Mouse (Mus musculus) C2C12 (cell line): ENCODE results near the gene Gja3. TPM values are rescaled to one million over a fixed set of nuclear protein-coding genes. Genes with fewer than 3 reads are reported as not detected.
"Not testable (repeated sequence)": the region's sequence is repeated elsewhere in the genome, so short reads cannot be mapped to it uniquely, and the experiment has no call there.

ENCODE experiments used
- H3K27me3 ChIP-seq: one replicate; pipeline ENCODE4 v1.6.1; 2011; ENCODE audit not compliant: control insufficient read depth, insufficient read depth, insufficient read length
- H3K36me3 ChIP-seq: one replicate; pipeline ENCODE4 v1.6.1; 2011; ENCODE audit not compliant: control insufficient read depth, insufficient read depth
- H3K4me3 ChIP-seq: one replicate; pipeline ENCODE4 v1.5.1; 2011; ENCODE audit warnings: mild to moderate bottlenecking, control low read depth; ENCODE audit not compliant: poor library complexity, insufficient read depth, severe bottlenecking
- H3K79me2 ChIP-seq: one replicate; pipeline ENCODE4 v1.6.1; 2011; ENCODE audit not compliant: control insufficient read depth, insufficient read depth
- H3K79me3 ChIP-seq: one replicate; pipeline ENCODE4 v1.6.1; 2011; ENCODE audit warnings: low read depth, control low read depth
- H3ac ChIP-seq: one replicate; pipeline ENCODE3; 2011; ENCODE audit warnings: low read depth; ENCODE audit not compliant: control insufficient read depth, insufficient read length
- CEBPB ChIP-seq: IDR thresholded peaks from one replicate; pipeline ENCODE4 v1.6.1; 2011; ENCODE audit warnings: low read depth, mild to moderate bottlenecking, control low read depth, moderate library complexity
- CTCF ChIP-seq: IDR thresholded peaks from one replicate; pipeline ENCODE4 v1.5.1; 2011; ENCODE audit not compliant: control insufficient read depth, insufficient read depth, insufficient read length
- FOSL1 ChIP-seq: IDR thresholded peaks from one replicate; pipeline ENCODE4 v1.8.0; 2011; ENCODE audit warnings: mild to moderate bottlenecking, low read length; ENCODE audit not compliant: poor library complexity, insufficient read depth, severe bottlenecking
- MAX ChIP-seq: IDR thresholded peaks from one replicate; pipeline ENCODE4 v1.6.1; 2011; ENCODE audit warnings: mild to moderate bottlenecking, control low read depth
- MYOD1 ChIP-seq: IDR thresholded peaks from one replicate; pipeline ENCODE4 v1.6.1; 2011; ENCODE audit warnings: low read depth; ENCODE audit not compliant: control insufficient read depth, insufficient read length
- MYOG ChIP-seq: IDR thresholded peaks from one replicate; pipeline ENCODE4 v1.6.1; 2011; ENCODE audit not compliant: control insufficient read depth, insufficient read length; ENCODE audit errors: extremely low read depth
- USF1 ChIP-seq: IDR thresholded peaks from one replicate; pipeline ENCODE4 v1.6.1; 2011; ENCODE audit warnings: low read depth, mild to moderate bottlenecking, control low read depth, moderate library complexity
- polyA plus RNA-seq: library from polyadenylated mRNA; unstranded; fragments of >200 nt; fragmentation: generic; extraction: Trizol; gene quantifications from one replicate; pipeline ENCODE4 v1.2.1, GENCODE M21; 2012; ENCODE audit warnings: missing spikeins

Gene Gja3
- polyA plus RNA-seq, 1 experiment: 7.1 TPM

DNA sequence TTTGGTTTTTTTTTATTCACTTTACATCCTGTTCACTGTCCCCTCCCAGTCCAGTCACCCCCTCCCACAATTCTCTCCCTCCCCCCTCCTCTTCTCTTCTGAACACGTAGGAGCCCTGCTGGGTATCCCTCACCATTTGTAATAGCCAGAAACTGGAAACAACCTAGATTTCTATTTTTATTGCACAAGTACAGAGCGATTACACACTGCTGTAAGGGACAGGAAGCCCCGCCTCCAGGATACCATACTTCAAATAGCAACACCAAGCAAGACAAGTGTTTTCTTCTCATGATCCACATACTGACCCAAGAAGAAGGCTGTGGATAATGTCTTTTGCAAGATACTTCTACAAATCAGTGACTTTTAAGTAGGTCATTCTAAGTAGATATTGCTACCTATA, 25.1 kb downstream of the Gja3 start:
- H3K4me3 ChIP-seq: no peak overlapping the region
- H3K79me3 ChIP-seq: no peaks in the 10 kb centered on the region
- H3K36me3 ChIP-seq: no peaks in the 10 kb centered on the region
- no peaks in the 10 kb centered on the region for H3K27me3 ChIP-seq
- TF ChIP-seq FOSL1 (no peak), MYOG (no peak), CEBPB (no peak), USF1 (no peak), MYOD1 (no peak), CTCF (no peak), MAX (no peak)
- no peaks in the 10 kb centered on the region for H3K79me2 ChIP-seq
- H3ac ChIP-seq: no peak overlapping the region

GRCm38 (mm10) chr14:57018436-57018835, 39.5 kb downstream of the Gja3 start:
- no peaks in the 10 kb centered on the region for H3K79me2 ChIP-seq
- H3K4me3 ChIP-seq: no peak overlapping the region
- TF ChIP-seq MYOD1: no peak
- H3ac ChIP-seq: no peak overlapping the region
- H3K27me3 ChIP-seq: peaks cover 4% of the 10 kb centered on the region
- H3K36me3 ChIP-seq: no peaks in the 10 kb centered on the region
- H3K79me3 ChIP-seq: no peaks in the 10 kb centered on the region

- not testable (repeated sequence) for H3ac ChIP-seq, H3K4me3 ChIP-seq, H3K36me3 ChIP-seq, H3K79me2 ChIP-seq, H3K27me3 ChIP-seq, H3K79me3 ChIP-seq
These were observed 41.1 kb downstream of the Gja3 start for GRCm38 (mm10) chr14:57016806-57017205.

GRCm38 (mm10) chr14:56988621-56989020, 69.3 kb downstream of the Gja3 start:
- Histone ChIP-seq H3K4me3 (no peak overlapping the region), H3K36me3 (no peaks in the 10 kb centered on the region), H3K79me3 (no peaks in the 10 kb centered on the region), H3K79me2 (no peaks in the 10 kb centered on the region), H3K27me3 (no peaks in the 10 kb centered on the region), H3ac (no peak overlapping the region)
- no peak for TF ChIP-seq FOSL1
- no peak for TF ChIP-seq MYOD1
- TF ChIP-seq MYOG: no peak
- no peak for TF ChIP-seq CTCF
- TF ChIP-seq USF1: no peak
- TF ChIP-seq MAX: no peak
- no peak for TF ChIP-seq CEBPB

Other genes starting within 250 kb of the Gja3 start
- gene Zmym5, start 246.4 kb downstream of the Gja3 start, polyA plus RNA-seq: 2.3 TPM
- gene Zmym2, start 171.4 kb downstream of the Gja3 start, polyA plus RNA-seq: 6.4 TPM
- not detected for gene Gjb2, start 46.6 kb upstream of the Gja3 start, polyA plus RNA-seq
- gene Gm4491, start 57.8 kb upstream of the Gja3 start, polyA plus RNA-seq: not detected
- not detected for gene Gjb6, start 75.5 kb upstream of the Gja3 start, polyA plus RNA-seq